ENCODE assay signal across 30 mouse cellular contexts in the genomic region with DNA sequence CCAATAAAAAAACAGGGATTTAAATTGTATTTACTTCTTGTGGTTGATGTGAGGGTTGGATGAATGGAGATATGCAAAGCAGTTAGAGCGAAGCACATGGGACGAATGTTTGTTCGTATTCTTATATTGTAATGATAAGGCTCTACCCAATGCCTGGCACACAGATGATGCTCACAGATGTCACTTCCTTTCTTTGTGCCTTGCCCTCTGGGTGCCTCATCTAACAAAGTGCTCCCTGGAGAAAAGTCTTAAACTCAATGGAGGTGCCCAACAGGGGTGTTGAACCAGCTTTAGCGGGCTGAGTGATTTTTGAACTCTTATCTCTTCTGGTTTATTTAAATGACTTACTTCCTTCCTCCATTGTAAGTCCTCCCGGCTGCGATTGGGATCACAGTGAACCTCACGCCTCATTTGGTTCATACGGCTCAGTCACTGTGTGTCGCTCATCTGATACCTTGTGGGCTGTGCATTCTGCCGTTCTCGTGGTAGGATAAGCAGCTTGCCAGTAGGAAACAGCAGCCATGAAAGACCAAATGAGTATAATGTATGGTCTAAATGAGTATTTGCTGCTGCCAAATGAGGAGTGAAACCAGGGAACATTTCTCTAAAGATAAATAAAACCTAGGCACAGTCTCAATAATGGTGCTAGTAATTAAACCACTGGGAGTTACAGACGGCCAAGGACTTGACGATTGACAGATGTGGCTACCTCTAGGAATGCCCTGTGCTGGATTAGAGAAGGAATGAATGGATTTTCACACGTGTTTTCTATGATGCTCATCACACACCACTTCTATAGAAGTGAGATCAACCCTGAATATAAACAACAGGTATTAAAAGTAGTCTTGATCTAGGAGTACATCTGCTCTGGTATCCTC.
DNase-seq lines count a peak whose midpoint lies in the region; ATAC-seq and TF ChIP-seq lines count a peak whose summit lies in the region.
"Had no signal": no experiment of that assay in that cellular context is flagged by ENCODE, and none has a peak within 500 bp of the region (broad histone marks: within the 10 kb centered on the region; RNA-seq: fewer than 3 reads in every experiment).

No protein-coding gene starts in this region.

- no peak for TF ChIP-seq CTCF in lung, embryonic 14.5 days (IDR thresholded peaks at IDR 0.05; ENCODE audit: low read depth)
- no peak for TF ChIP-seq CTCF in brain, embryonic 14.5 days (IDR thresholded peaks at IDR 0.05; ENCODE audit: borderline replicate concordance, extremely low read depth, insufficient read depth, insufficient read length)

- 40% methylated on average over 14 of the region's 14 CpGs for WGBS in hindbrain, embryonic 13.5 days
- WGBS in hindbrain, embryonic 12.5 days, result 64% methylated on average over 14 of the region's 14 CpGs
- WGBS in lung, embryonic 14.5 days, result 53% methylated on average over 14 of the region's 14 CpGs
- 33% methylated on average over 14 of the region's 14 CpGs for WGBS in neural tube, embryonic 14.5 days

- no peak overlapping the region for H3K4me3 ChIP-seq in hindbrain, embryonic 13.5 days
- H3K4me3 ChIP-seq in hindbrain, embryonic 12.5 days, result no peak overlapping the region
- H3K4me3 ChIP-seq in lung, embryonic 14.5 days (ENCODE audit: low read depth, low read length), result no peak overlapping the region
- no peak overlapping the region for H3K4me3 ChIP-seq in neural tube, embryonic 14.5 days (ENCODE audit: low read depth, low read length)
- H3K4me3 ChIP-seq: embryonic facial prominence, embryonic 13.5 days; erythroblast, embryonic 14.5 days; forebrain, embryonic 12.5 days; heart, embryonic 15.5 days; intestine, embryonic 15.5 days; liver, embryonic 12.5 days; midbrain, embryonic 12.5 days had no signal

- H3K4me1 ChIP-seq in hindbrain, embryonic 13.5 days (replicated peaks), result peaks cover 13% of the 10 kb centered on the region
- no peaks in the 10 kb centered on the region; the same call in 1 of the 2 replicates for H3K4me1 ChIP-seq in hindbrain, embryonic 12.5 days
- no peaks in the 10 kb centered on the region for H3K4me1 ChIP-seq in lung, embryonic 14.5 days (ENCODE audit: insufficient read depth)
- H3K4me1 ChIP-seq in neural tube, embryonic 14.5 days (ENCODE audit: control insufficient read depth, insufficient read depth, low read length), result no peaks in the 10 kb centered on the region
- H3K4me1 ChIP-seq: embryonic facial prominence, embryonic 13.5 days; forebrain, embryonic 12.5 days; heart, embryonic 15.5 days; intestine, embryonic 15.5 days; liver, embryonic 12.5 days; midbrain, embryonic 12.5 days had no signal

- DNase-seq in lung, embryonic 14.5 days, result peak; percentile 7
- DNase-seq in lung, postnatal 36 days, result no peak
- peak; percentile 43 for DNase-seq in brain, embryonic 14.5 days (ENCODE audit: low read depth)
- DNase-seq in layer of hippocampus, postnatal 14 days (ENCODE audit: low spot score in 2 of 2), result no peak
- DNase-seq: adrenal gland, postnatal 36 days; cerebellum, adult 11 months; cerebellum, adult 9-11 months; gastrocnemius, postnatal 25 days; heart, postnatal 36 days; kidney, adult 9 months; kidney, postnatal 4 days; layer of hippocampus, adult 9-11 months; left cerebral cortex, postnatal 4 days; lung, adult 18-20 months; lung, postnatal 14 days; right cerebral cortex, postnatal 25 days; spleen, adult 18-20 months had no signal

- H3K36me3 ChIP-seq in hindbrain, embryonic 13.5 days, result no peaks in the 10 kb centered on the region
- H3K36me3 ChIP-seq in hindbrain, embryonic 12.5 days, result no peaks in the 10 kb centered on the region
- H3K36me3 ChIP-seq in lung, embryonic 14.5 days (ENCODE audit: insufficient read depth), result no peaks in the 10 kb centered on the region
- H3K36me3 ChIP-seq in neural tube, embryonic 14.5 days (ENCODE audit: control insufficient read depth, insufficient read depth, low read length), result no peaks in the 10 kb centered on the region
- H3K36me3 ChIP-seq: embryonic facial prominence, embryonic 13.5 days; forebrain, embryonic 12.5 days; G1E; heart, embryonic 15.5 days; intestine, embryonic 15.5 days; liver, embryonic 12.5 days; midbrain, embryonic 12.5 days had no signal

- ATAC-seq in hindbrain, embryonic 13.5 days (ENCODE audit: low FRiP score), result peak; percentile 80
- no peak for ATAC-seq in hindbrain, embryonic 12.5 days (ENCODE audit: low FRiP score)
- ATAC-seq in lung, embryonic 14.5 days (ENCODE audit: insufficient read depth), result no peak
- peak; percentile 88 for ATAC-seq in neural tube, embryonic 14.5 days (ENCODE audit: low read depth)
- ATAC-seq: intestine, embryonic 15.5 days; liver, embryonic 12.5 days; Patski had no signal

- H3K4me2 ChIP-seq in hindbrain, embryonic 13.5 days, result 0 out of 2 replicates have a peak overlapping the region, but pooled peaks have one; percentile 4
- no peak overlapping the region for H3K4me2 ChIP-seq in hindbrain, embryonic 12.5 days (replicated peaks)
- no peak overlapping the region for H3K4me2 ChIP-seq in lung, embryonic 14.5 days
- no peak overlapping the region for H3K4me2 ChIP-seq in neural tube, embryonic 14.5 days (ENCODE audit: low read depth, low read length)
- H3K4me2 ChIP-seq: embryonic facial prominence, embryonic 13.5 days; forebrain, embryonic 12.5 days; heart, embryonic 15.5 days; intestine, embryonic 15.5 days; liver, embryonic 12.5 days; midbrain, embryonic 12.5 days had no signal

- no peaks in the 10 kb centered on the region for H3K9me3 ChIP-seq in hindbrain, embryonic 13.5 days
- no peaks in the 10 kb centered on the region for H3K9me3 ChIP-seq in hindbrain, embryonic 12.5 days (replicated peaks)
- 0 out of 2 replicates have a peak, but pooled peaks cover 4% of the 10 kb centered on the region for H3K9me3 ChIP-seq in lung, embryonic 14.5 days (ENCODE audit: low read depth, low read length)
- H3K9me3 ChIP-seq in neural tube, embryonic 14.5 days (ENCODE audit: control insufficient read depth, low read length), result no peaks in the 10 kb centered on the region
- H3K9me3 ChIP-seq: embryonic facial prominence, embryonic 13.5 days; forebrain, embryonic 12.5 days; heart, embryonic 15.5 days; intestine, embryonic 15.5 days; liver, embryonic 12.5 days; midbrain, embryonic 12.5 days had no signal

- H3K27ac ChIP-seq in hindbrain, embryonic 13.5 days, result 0 out of 2 replicates have a peak overlapping the region, but pooled peaks have one; percentile 4
- no peak overlapping the region for H3K27ac ChIP-seq in hindbrain, embryonic 12.5 days
- H3K27ac ChIP-seq in lung, embryonic 14.5 days (ENCODE audit: low read depth), result no peak overlapping the region
- H3K27ac ChIP-seq in neural tube, embryonic 14.5 days (ENCODE audit: low read depth, low read length), result no peak overlapping the region
- H3K27ac ChIP-seq: embryonic facial prominence, embryonic 13.5 days; forebrain, embryonic 12.5 days; heart, embryonic 15.5 days; intestine, embryonic 15.5 days; liver, embryonic 12.5 days; midbrain, embryonic 12.5 days had no signal

- H3K27me3 ChIP-seq in hindbrain, embryonic 13.5 days, result no peaks in the 10 kb centered on the region
- no peaks in the 10 kb centered on the region for H3K27me3 ChIP-seq in hindbrain, embryonic 12.5 days
- no peaks in the 10 kb centered on the region for H3K27me3 ChIP-seq in lung, embryonic 14.5 days (ENCODE audit: insufficient read depth, low read length)
- H3K27me3 ChIP-seq in neural tube, embryonic 14.5 days (ENCODE audit: control insufficient read depth, insufficient read depth, low read length), result no peaks in the 10 kb centered on the region
- H3K27me3 ChIP-seq: CH12.LX; embryonic facial prominence, embryonic 13.5 days; forebrain, embryonic 12.5 days; heart, embryonic 15.5 days; intestine, embryonic 15.5 days; liver, embryonic 12.5 days; midbrain, embryonic 12.5 days; Patski had no signal

- no peak overlapping the region for H3K9ac ChIP-seq in hindbrain, embryonic 13.5 days
- no peak overlapping the region for H3K9ac ChIP-seq in hindbrain, embryonic 12.5 days
- H3K9ac ChIP-seq in lung, embryonic 14.5 days, result no peak overlapping the region
- no peak overlapping the region for H3K9ac ChIP-seq in neural tube, embryonic 14.5 days (replicated peaks; ENCODE audit: low read depth, low read length)
- H3K9ac ChIP-seq: embryonic facial prominence, embryonic 13.5 days; forebrain, embryonic 12.5 days; heart, embryonic 15.5 days; intestine, embryonic 15.5 days; liver, embryonic 12.5 days; midbrain, embryonic 12.5 days had no signal

- TF ChIP-seq POLR2A in brain, embryonic 14.5 days (IDR thresholded peaks at IDR 0.05; ENCODE audit: borderline replicate concordance, extremely low read depth, insufficient read depth, insufficient read length, poor library complexity, severe bottlenecking), result no peak

Comparison
In these comparisons a context has a peak if more than half of its experiments do, and no peak if none do; other contexts are left out.
1. ATAC-seq: peak in hindbrain, embryonic 13.5 days (single experiment) and neural tube, embryonic 14.5 days (single experiment); none in hindbrain, embryonic 12.5 days (single experiment) and lung, embryonic 14.5 days (single experiment).
2. DNase-seq: peak in lung, embryonic 14.5 days (single experiment) and brain, embryonic 14.5 days (single experiment); none in lung, postnatal 36 days (single experiment) and layer of hippocampus, postnatal 14 days (0 of 2).